Mouse (Mus musculus) CH12.LX (cell line): ENCODE data around the gene C130026I21Rik.

Experiments used
- CTCF ChIP-seq, 2 experiments: IDR thresholded peaks in 1 of 2; conservative IDR thresholded peaks in 1 of 2; 2 replicates each; pipeline ENCODE4 v1.5.1; 2011 to 2012; ENCODE audit warnings: low read depth in 2 of 2, low read length in 2 of 2, improper control_type of control experiment in 1 of 2, inconsistent platforms in 1 of 2, mild to moderate bottlenecking in 1 of 2, moderate library complexity in 1 of 2
- ETS1 ChIP-seq: conservative IDR thresholded peaks from 2 replicates; pipeline ENCODE4 v1.6.1; 2012; ENCODE audit warnings: low read depth, mild to moderate bottlenecking, inconsistent platforms, low read length, improper control_type of control experiment, moderate library complexity
- POLR2A ChIP-seq: IDR thresholded peaks from 2 replicates; pipeline ENCODE4 v1.6.1; 2011; ENCODE audit warnings: low read depth, mild to moderate bottlenecking, improper control_type of control experiment, low read length
- USF2 ChIP-seq: conservative IDR thresholded peaks from 2 replicates; pipeline ENCODE4 v1.6.1; 2011; ENCODE audit warnings: low read depth, low read length, improper control_type of control experiment

- no peak for TF ChIP-seq CTCF (conservative IDR thresholded peaks at IDR 0.05 in 1 of 2, IDR thresholded peaks at IDR 0.05 in 1 of 2; ENCODE audit: low read depth in 2 of 2, low read length in 2 of 2)
- no peak for TF ChIP-seq POLR2A
- no peak for TF ChIP-seq USF2
- TF ChIP-seq ETS1: no peak
These were observed 317.7 kb downstream of the C130026I21Rik start for GRCm38 (mm10) chr1:84952456-84953181.
